Mouse (Mus musculus) C2C12 (cell line): Measurements from ENCODE around the gene Gm21970. TPM values are rescaled to one million over a fixed set of nuclear protein-coding genes. Genes with fewer than 3 reads are reported as not detected.

Experiments used
- H3K27me3 ChIP-seq: one replicate; pipeline ENCODE4 v1.6.1; 2011; ENCODE audit not compliant: control insufficient read depth, insufficient read depth, insufficient read length
- H3K36me3 ChIP-seq: one replicate; pipeline ENCODE4 v1.6.1; 2011; ENCODE audit not compliant: control insufficient read depth, insufficient read depth
- H3K4me3 ChIP-seq: one replicate; pipeline ENCODE4 v1.5.1; 2011; ENCODE audit warnings: mild to moderate bottlenecking, control low read depth; ENCODE audit not compliant: poor library complexity, insufficient read depth, severe bottlenecking
- H3K79me2 ChIP-seq: one replicate; pipeline ENCODE4 v1.6.1; 2011; ENCODE audit not compliant: control insufficient read depth, insufficient read depth
- H3K79me3 ChIP-seq: one replicate; pipeline ENCODE4 v1.6.1; 2011; ENCODE audit warnings: low read depth, control low read depth
- H3ac ChIP-seq: one replicate; pipeline ENCODE3; 2011; ENCODE audit warnings: low read depth; ENCODE audit not compliant: control insufficient read depth, insufficient read length
- CEBPB ChIP-seq: IDR thresholded peaks from one replicate; pipeline ENCODE4 v1.6.1; 2011; ENCODE audit warnings: low read depth, mild to moderate bottlenecking, control low read depth, moderate library complexity
- CTCF ChIP-seq: IDR thresholded peaks from one replicate; pipeline ENCODE4 v1.5.1; 2011; ENCODE audit not compliant: control insufficient read depth, insufficient read depth, insufficient read length
- FOSL1 ChIP-seq: IDR thresholded peaks from one replicate; pipeline ENCODE4 v1.8.0; 2011; ENCODE audit warnings: mild to moderate bottlenecking, low read length; ENCODE audit not compliant: poor library complexity, insufficient read depth, severe bottlenecking
- MAX ChIP-seq: IDR thresholded peaks from one replicate; pipeline ENCODE4 v1.6.1; 2011; ENCODE audit warnings: mild to moderate bottlenecking, control low read depth
- MYOD1 ChIP-seq: IDR thresholded peaks from one replicate; pipeline ENCODE4 v1.6.1; 2011; ENCODE audit warnings: low read depth; ENCODE audit not compliant: control insufficient read depth, insufficient read length
- MYOG ChIP-seq: IDR thresholded peaks from one replicate; pipeline ENCODE4 v1.6.1; 2011; ENCODE audit not compliant: control insufficient read depth, insufficient read length; ENCODE audit errors: extremely low read depth
- USF1 ChIP-seq: IDR thresholded peaks from one replicate; pipeline ENCODE4 v1.6.1; 2011; ENCODE audit warnings: low read depth, mild to moderate bottlenecking, control low read depth, moderate library complexity
- polyA plus RNA-seq: library from polyadenylated mRNA; unstranded; fragments of >200 nt; fragmentation: generic; extraction: Trizol; gene quantifications from one replicate; pipeline ENCODE4 v1.2.1, GENCODE M21; 2012; ENCODE audit warnings: missing spikeins

Gene Gm21970
- polyA plus RNA-seq, 1 experiment = not detected

- no peaks in the 10 kb centered on the region for H3K79me2 ChIP-seq
- no peak for TF ChIP-seq MYOD1
- H3K4me3 ChIP-seq = no peak overlapping the region
These were observed 38.8 kb upstream of the Gm21970 start for GRCm38 (mm10) chr16:91352749-91353148.

GRCm38 (mm10) chr16:91353177-91353576 is 38.3 kb upstream of the Gm21970 start:
- Histone ChIP-seq H3ac (no peak overlapping the region), H3K4me3 (no peak overlapping the region), H3K27me3 (peaks cover 34% of the 10 kb centered on the region), H3K79me3 (no peaks in the 10 kb centered on the region), H3K79me2 (no peaks in the 10 kb centered on the region), H3K36me3 (no peaks in the 10 kb centered on the region)
- no peak for TF ChIP-seq MAX
- no peak for TF ChIP-seq CEBPB
- TF ChIP-seq FOSL1 = no peak
- no peak for TF ChIP-seq USF1
- no peak for TF ChIP-seq CTCF
- no peak for TF ChIP-seq MYOG
- no peak for TF ChIP-seq MYOD1

More at GRCm38 (mm10) chr16:91352749-91353148, 38.8 kb upstream of the Gm21970 start:
- Histone ChIP-seq H3K79me3 (no peaks in the 10 kb centered on the region), H3ac (no peak overlapping the region), H3K36me3 (no peaks in the 10 kb centered on the region), H3K27me3 (peaks cover 33% of the 10 kb centered on the region)

- peaks cover 34% of the 10 kb centered on the region for H3K27me3 ChIP-seq
- H3ac ChIP-seq = no peak overlapping the region
- TF ChIP-seq USF1 (no peak), MYOG (no peak), MYOD1 (no peak), CEBPB (no peak), MAX (no peak), CTCF (no peak), FOSL1 (no peak)
- H3K4me3 ChIP-seq = no peak overlapping the region
- H3K79me2 ChIP-seq = no peaks in the 10 kb centered on the region
- no peaks in the 10 kb centered on the region for H3K36me3 ChIP-seq
- no peaks in the 10 kb centered on the region for H3K79me3 ChIP-seq
These were observed 37.9 kb upstream of the Gm21970 start for GRCm38 (mm10) chr16:91353638-91354037.

- TF ChIP-seq FOSL1 = no peak
- no peak overlapping the region for H3ac ChIP-seq
These were observed 36.9 kb upstream of the Gm21970 start for GRCm38 (mm10) chr16:91354599-91354998.

GRCm38 (mm10) chr16:91355160-91355559 is 36.4 kb upstream of the Gm21970 start:
- Histone ChIP-seq H3K4me3 (no peak overlapping the region), H3K79me2 (no peaks in the 10 kb centered on the region), H3K79me3 (no peaks in the 10 kb centered on the region), H3K27me3 (peaks cover 34% of the 10 kb centered on the region), H3K36me3 (no peaks in the 10 kb centered on the region), H3ac (no peak overlapping the region)
- TF ChIP-seq CEBPB = no peak
- no peak for TF ChIP-seq MYOG
- TF ChIP-seq MYOD1 = no peak
- no peak for TF ChIP-seq FOSL1
- TF ChIP-seq USF1 = no peak
- no peak for TF ChIP-seq CTCF
- no peak for TF ChIP-seq MAX

More at GRCm38 (mm10) chr16:91354599-91354998, 36.9 kb upstream of the Gm21970 start:
- no peaks in the 10 kb centered on the region for H3K79me2 ChIP-seq
- H3K36me3 ChIP-seq = no peaks in the 10 kb centered on the region
- no peaks in the 10 kb centered on the region for H3K79me3 ChIP-seq
- H3K4me3 ChIP-seq = no peak overlapping the region
- H3K27me3 ChIP-seq = peaks cover 34% of the 10 kb centered on the region

GRCm38 (mm10) chr16:91356760-91357525 is 34.6 kb upstream of the Gm21970 start:
- TF ChIP-seq CEBPB = no peak
- TF ChIP-seq MAX = no peak
- TF ChIP-seq FOSL1 = no peak
- TF ChIP-seq CTCF = no peak
- TF ChIP-seq MYOG = no peak
- no peak for TF ChIP-seq MYOD1
- no peaks in the 10 kb centered on the region for H3K36me3 ChIP-seq
- H3K4me3 ChIP-seq = no peak overlapping the region
- peaks cover 25% of the 10 kb centered on the region for H3K27me3 ChIP-seq
- H3K79me3 ChIP-seq = no peaks in the 10 kb centered on the region
- no peak overlapping the region for H3ac ChIP-seq
- no peaks in the 10 kb centered on the region for H3K79me2 ChIP-seq

GRCm38 (mm10) chr16:91357526-91357900 is 34.0 kb upstream of the Gm21970 start:
- TF ChIP-seq USF1 (no peak), FOSL1 (no peak), MAX (no peak), MYOD1 (no peak), CEBPB (no peak), MYOG (no peak), CTCF (no peak)
- no peak overlapping the region for H3ac ChIP-seq
- peaks cover 25% of the 10 kb centered on the region for H3K27me3 ChIP-seq
- no peaks in the 10 kb centered on the region for H3K79me2 ChIP-seq
- no peaks in the 10 kb centered on the region for H3K36me3 ChIP-seq
- no peak overlapping the region for H3K4me3 ChIP-seq
- no peaks in the 10 kb centered on the region for H3K79me3 ChIP-seq
